Mouse (Mus musculus) brain, embryonic 14.5 days (tissue): ENCODE data around the gene Itpkc.

Experiments
- CTCF ChIP-seq: fragments of 200-500 bp; IDR thresholded peaks from 2 replicates; pipeline ENCODE4 v1.5.1; 2012; ENCODE audit warnings: inconsistent platforms, mild to moderate bottlenecking, moderate library complexity, borderline replicate concordance; ENCODE audit not compliant: insufficient read depth, insufficient read length; ENCODE audit errors: extremely low read depth
- POLR2A ChIP-seq: fragments of 200-500 bp; IDR thresholded peaks from 2 replicates; pipeline ENCODE4 v1.6.1; 2012; ENCODE audit warnings: mild to moderate bottlenecking, inconsistent platforms, borderline replicate concordance; ENCODE audit not compliant: poor library complexity, insufficient read depth, insufficient read length, severe bottlenecking; ENCODE audit errors: extremely low read depth

DNA sequence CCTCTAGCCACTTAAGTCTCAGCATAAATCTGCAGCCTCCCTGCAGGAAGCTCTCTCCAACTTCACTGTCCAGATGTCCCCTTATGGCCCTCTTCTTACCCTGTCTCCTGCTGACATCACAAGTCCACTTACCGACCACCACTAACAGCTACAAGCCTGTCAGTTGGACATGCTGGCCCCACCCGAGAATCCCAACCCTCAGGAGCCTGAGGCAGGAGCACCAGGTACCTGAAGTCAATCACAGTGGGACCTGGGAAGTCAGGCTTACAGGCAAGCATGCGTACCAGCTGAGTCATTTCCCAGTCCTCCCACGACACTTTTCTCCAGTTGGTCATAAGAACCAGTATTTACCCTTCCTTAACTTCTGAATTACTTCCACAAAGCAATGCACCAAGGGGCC, 34.7 kb downstream of the Itpkc start:
- TF ChIP-seq POLR2A: no peak
- TF ChIP-seq CTCF: no peak
